Mouse (Mus musculus) forebrain, postnatal 0 days (tissue): ENCODE results near the gene Tpm4. TPM values are rescaled to one million over a fixed set of nuclear protein-coding genes. Genes with fewer than 3 reads are reported as not detected.

Experiments used
- ATAC-seq: fragments of 200-750 bp; cut with Nextera tagmentation; 2 replicates; pipeline ENCODE4 v1.8.0; 2017; ENCODE audit warnings: mild to moderate bottlenecking, moderate library complexity
- DNase-seq: peaks from one replicate; pipeline ENCODE4 v3.0.0-alpha.2; 2015
- H3K27ac ChIP-seq: fragments of 300-500 bp; sonication (generic); 2 replicates; pipeline ENCODE4 v1.5.1; 2014; ENCODE audit warnings: low read depth, mild to moderate bottlenecking, antibody characterized with exemption, low read length, moderate library complexity, mixed read lengths
- H3K27me3 ChIP-seq: fragments of 300-500 bp; sonication (generic); 2 replicates; pipeline ENCODE4 v1.6.1; 2014; ENCODE audit warnings: mild to moderate bottlenecking, low read length, mixed read lengths; ENCODE audit not compliant: insufficient read depth
- H3K36me3 ChIP-seq: fragments of 300-500 bp; sonication (generic); 2 replicates; pipeline ENCODE4 v1.6.1; 2014; ENCODE audit warnings: mild to moderate bottlenecking, moderate library complexity; ENCODE audit not compliant: insufficient read depth
- H3K4me1 ChIP-seq: fragments of 300-500 bp; sonication (generic); 2 replicates; pipeline ENCODE4 v1.6.1; 2014; ENCODE audit warnings: antibody characterized with exemption; ENCODE audit not compliant: insufficient read depth
- H3K4me2 ChIP-seq: fragments of 300-500 bp; sonication (generic); 2 replicates; pipeline ENCODE4 v1.6.1; 2014; ENCODE audit warnings: low read depth, mild to moderate bottlenecking, moderate library complexity
- H3K4me3 ChIP-seq: fragments of 300-500 bp; sonication (generic); 2 replicates; pipeline ENCODE4 v1.5.1; 2014; ENCODE audit warnings: low read depth, low read length, mixed read lengths
- H3K9ac ChIP-seq: fragments of 300-500 bp; sonication (generic); 2 replicates; pipeline ENCODE4 v1.6.1; 2014; ENCODE audit warnings: mild to moderate bottlenecking
- H3K9me3 ChIP-seq: fragments of 300-500 bp; sonication (generic); 2 replicates; pipeline ENCODE4 v1.6.1; 2016; ENCODE audit warnings: low read length
- CTCF ChIP-seq: sonication (generic); IDR thresholded peaks from 2 replicates; pipeline ENCODE4 v1.5.1; 2016; ENCODE audit warnings: antibody characterized with exemption, control low read depth, low read depth
- WGBS: fragments of 180-500 bp; shearing (Covaris S2); extraction: QIAGEN DNeasy Blood & Tissue Kit; methylation state at CpG from one replicate; pipeline ENCODE4 v1.1.7; 2014; 5-methylcytosine and 5-hydroxymethylcytosine counted together
- polyA plus RNA-seq: library from polyadenylated mRNA; unstranded; fragments of >200 nt; fragmentation: Nextera tagmentation; extraction: Ambion mirVana; gene quantifications from 2 replicates; pipeline ENCODE4 v1.2.1, GENCODE M21; 2015
- total RNA-seq: library from RNA; depleted of rRNA; stranded (reverse); fragments of >200 nt; gene quantifications from 2 replicates; pipeline ENCODE4 v1.2.3, GENCODE M21; 2014

Tpm4 gene
- total and polyA plus RNA-seq, 2 experiments from 2014 or later = 118 to 141 TPM

- Histone ChIP-seq H3K9ac (no peak overlapping the region), H3K9me3 (no peaks in the 10 kb centered on the region), H3K4me3 (no peak overlapping the region), H3K4me1 (no peaks in the 10 kb centered on the region), H3K4me2 (no peak overlapping the region), H3K27ac (no peak overlapping the region), H3K27me3 (no peaks in the 10 kb centered on the region), H3K36me3 (peaks cover 52% of the 10 kb centered on the region)
- TF ChIP-seq CTCF = no peak
- WGBS = 76% methylated on average over 3 of the region's 3 CpGs
- DNase-seq = no peak
- no peak for ATAC-seq
Measured at GRCm38 (mm10) chr8:72151418-72152078, 16.8 kb downstream of the Tpm4 start.

- Histone ChIP-seq H3K27ac (no peak overlapping the region), H3K4me3 (no peak overlapping the region), H3K36me3 (peaks cover 35% of the 10 kb centered on the region), H3K9me3 (no peaks in the 10 kb centered on the region), H3K4me1 (no peaks in the 10 kb centered on the region), H3K27me3 (no peaks in the 10 kb centered on the region), H3K4me2 (no peak overlapping the region), H3K9ac (no peak overlapping the region)
- ATAC-seq (no peak), DNase-seq (no peak)
- no peak for TF ChIP-seq CTCF
Measured at GRCm38 (mm10) chr8:72153382-72153781, 18.6 kb downstream of the Tpm4 start.

- Histone ChIP-seq H3K9ac (no peak overlapping the region), H3K36me3 (peaks cover 3% of the 10 kb centered on the region), H3K4me3 (no peak overlapping the region), H3K4me1 (peaks cover 11% of the 10 kb centered on the region), H3K27ac (no peak overlapping the region), H3K9me3 (no peaks in the 10 kb centered on the region), H3K27me3 (no peaks in the 10 kb centered on the region), H3K4me2 (no peak overlapping the region)
- WGBS = 90% methylated on average over 2 of the region's 2 CpGs
- no peak for ATAC-seq
- no peak for DNase-seq
- no peak for TF ChIP-seq CTCF
Measured at GRCm38 (mm10) chr8:72158096-72158495, 23.3 kb downstream of the Tpm4 start.

- 60% methylated on average over 3 of the region's 3 CpGs for WGBS
- Histone ChIP-seq H3K9ac (no peak overlapping the region), H3K9me3 (no peaks in the 10 kb centered on the region), H3K27me3 (no peaks in the 10 kb centered on the region), H3K4me1 (peaks cover 11% of the 10 kb centered on the region), H3K4me3 (no peak overlapping the region), H3K27ac (no peak overlapping the region), H3K4me2 (no peak overlapping the region), H3K36me3 (peaks cover 3% of the 10 kb centered on the region; the same call in 1 of the 2 replicates)
- ATAC-seq (no peak), DNase-seq (no peak)
- TF ChIP-seq CTCF = no peak
Measured at GRCm38 (mm10) chr8:72158726-72159125, 24.0 kb downstream of the Tpm4 start.

GRCm38 (mm10) chr8:72160007-72160406 lies 25.2 kb downstream of the Tpm4 start:
- no peak overlapping the region for H3K27ac ChIP-seq
- no peak for ATAC-seq

GRCm38 (mm10) chr8:72160707-72161697 lies 26.2 kb downstream of the Tpm4 start, which contains the start of gene Rab8a:
Gene Rab8a (plus strand): TSS chr8:72161200.
- ATAC-seq = peak; percentile 98
- H3K4me3 ChIP-seq = peak within 1 kb of the TSS; percentile 91

More at GRCm38 (mm10) chr8:72160007-72160406, 25.2 kb downstream of the Tpm4 start:
- WGBS = 81% methylated on average over 3 of the region's 3 CpGs
- H3K9ac ChIP-seq = peak overlapping the region; percentile 40; the same call in 1 of the 2 replicates
- H3K4me3 ChIP-seq = peak overlapping the region; percentile 48
- peak; percentile 9 for DNase-seq
- peak; percentile 8; the same call in 1 of the 2 replicates for TF ChIP-seq CTCF
- H3K9me3 ChIP-seq = no peaks in the 10 kb centered on the region
- no peaks in the 10 kb centered on the region for H3K27me3 ChIP-seq
- H3K4me1 ChIP-seq = peaks cover 11% of the 10 kb centered on the region
- H3K36me3 ChIP-seq = peaks cover 11% of the 10 kb centered on the region; the same call in 1 of the 2 replicates
- H3K4me2 ChIP-seq = peak overlapping the region; percentile 66

GRCm38 (mm10) chr8:72162821-72163220 lies 28.0 kb downstream of the Tpm4 start:
- TF ChIP-seq CTCF = no peak
- no peak for ATAC-seq
- no peak overlapping the region for H3K4me3 ChIP-seq

More at GRCm38 (mm10) chr8:72160707-72161697, 26.2 kb downstream of the Tpm4 start, which contains the start of gene Rab8a:
- Histone ChIP-seq H3K27me3 (no peaks in the 10 kb centered on the region), H3K27ac (peak within 1 kb of the TSS; percentile 91), H3K4me2 (peak within 1 kb of the TSS; percentile 74), H3K9ac (peak within 1 kb of the TSS; percentile 98), H3K4me1 (peaks cover 11% of the 10 kb centered on the region), H3K9me3 (no peaks in the 10 kb centered on the region), H3K36me3 (peaks cover 11% of the 10 kb centered on the region; the same call in 1 of the 2 replicates)
- peak; percentile 100 for DNase-seq
- 2% methylated on average over 82 of the region's 82 CpGs for WGBS
- peak; percentile 18; the same call in 1 of the 2 replicates for TF ChIP-seq CTCF

More at GRCm38 (mm10) chr8:72162821-72163220, 28.0 kb downstream of the Tpm4 start:
- no peak for DNase-seq
- Histone ChIP-seq H3K27ac (no peak overlapping the region), H3K4me1 (peaks cover 11% of the 10 kb centered on the region), H3K27me3 (no peaks in the 10 kb centered on the region), H3K9me3 (no peaks in the 10 kb centered on the region), H3K9ac (no peak overlapping the region), H3K36me3 (peaks cover 11% of the 10 kb centered on the region), H3K4me2 (no peak overlapping the region)
